Mouse (Mus musculus) left cerebral cortex, adult 18-20 months (tissue): ENCODE measurements around the gene Btg2. TPM values are rescaled to one million over a fixed set of nuclear protein-coding genes. Genes with fewer than 3 reads are reported as not detected.

Source experiments
- DNase-seq, 2 experiments: peaks; one replicate each; pipeline ENCODE4 v3.0.0; 2021 to 2022; ENCODE audit warnings: low spot score in 2 of 2, mixed read lengths in 1 of 2
- long read RNA-seq, 2 experiments: library from polyadenylated mRNA; stranded (forward); transcript quantifications; one replicate each; pipeline ENCODE4 v2.0.0; 2021
- total RNA-seq, 2 experiments: library from RNA; stranded (reverse); gene quantifications; 2 replicates each; pipeline ENCODE4 v1.2.3; 2021

Gene Btg2
- 10 to 100 TPM; 18.7 to 22.2 TPM for total RNA-seq
- long read RNA-seq, experiment 1, transcript Btg2-201 (2 exons, 2,743 nt) = major isoform, 9 of 11 reads
- long read RNA-seq, experiment 1, partial matches to known transcripts = 2 of 11 reads
- long read RNA-seq, experiment 1, other reads (novel, unspliced or antisense) = 0 of 11 reads
- long read RNA-seq, experiment 2, transcript Btg2-201 (2 exons, 2,743 nt) = major isoform, 6 of 8 reads
- long read RNA-seq, experiment 2, partial matches to known transcripts = 0 of 8 reads
- long read RNA-seq, experiment 2, other reads (novel, unspliced or antisense) = 2 of 8 reads

- DNase-seq = peak; percentile 94 to 96
Measured at GRCm38 (mm10) chr1:134078802-134079476, at the start of gene Btg2. Gene Btg2 (minus strand): TSS chr1:134079120.

DNA sequence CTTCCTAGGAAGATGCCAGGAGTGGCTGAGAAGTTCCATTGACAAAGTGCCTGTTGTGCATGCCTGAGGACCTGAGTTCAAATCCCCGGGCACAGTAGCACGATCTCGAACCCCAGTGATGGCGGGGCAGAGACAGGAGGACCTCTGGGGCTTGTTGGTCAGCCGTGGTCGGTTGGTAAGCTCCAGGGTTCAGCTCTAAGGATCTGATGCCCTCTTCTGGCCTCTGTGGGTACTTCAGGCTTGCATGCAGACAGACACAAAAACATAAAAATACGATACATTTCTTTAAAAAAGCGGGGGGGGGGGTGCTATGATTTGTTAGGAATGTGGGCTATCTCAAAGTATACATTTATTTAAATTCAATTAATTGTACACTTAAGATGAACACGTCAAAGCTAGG is 43.3 kb upstream of the Btg2 start:
- DNase-seq = no peak

DNA sequence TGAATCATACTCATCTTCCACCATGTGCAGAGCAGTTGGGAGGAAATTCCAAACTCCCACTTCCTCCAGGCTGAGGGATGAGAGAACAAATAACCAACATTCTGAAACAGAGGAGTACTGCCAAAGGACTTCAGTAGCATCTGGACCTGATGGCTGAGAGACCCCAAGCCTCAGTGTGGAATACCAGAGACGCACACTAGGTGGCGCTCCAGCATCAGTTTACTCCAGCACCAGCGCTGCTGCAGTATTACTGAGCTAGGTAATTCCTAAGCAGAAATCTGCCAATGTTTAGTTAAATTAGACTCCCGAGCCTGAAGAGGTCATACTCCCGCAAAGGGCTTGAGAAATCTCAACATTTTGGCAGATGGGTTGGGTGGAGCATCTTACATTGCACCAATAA is 41.3 kb upstream of the Btg2 start:
- DNase-seq = peak; percentile 83 to 95

DNA sequence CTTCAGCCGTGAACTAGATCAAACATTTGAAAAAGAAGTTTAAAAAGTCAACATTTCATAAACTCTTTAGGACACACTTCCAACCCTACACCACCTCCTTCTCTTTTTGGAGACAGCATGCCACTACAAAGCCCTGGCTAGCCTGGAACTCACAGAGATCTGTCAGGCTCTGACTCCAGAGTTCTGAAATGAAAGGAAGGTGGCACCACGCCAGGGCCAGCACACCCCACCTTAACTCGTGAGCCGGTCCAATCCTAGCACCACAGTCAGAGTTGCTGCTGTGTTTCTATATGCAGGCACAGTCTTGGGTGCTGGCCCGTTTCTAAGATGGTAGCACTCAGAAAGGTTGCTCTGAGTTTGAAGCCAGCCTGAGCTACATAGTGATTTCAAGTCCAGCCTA is 38.2 kb upstream of the Btg2 start:
- DNase-seq = no peak

GRCm38 (mm10) chr1:134115424-134115823 is 36.5 kb upstream of the Btg2 start:
- DNase-seq = peak in 1 of 2 experiments; percentile 30

- no peak for DNase-seq
Measured at GRCm38 (mm10) chr1:134114730-134115129, 35.8 kb upstream of the Btg2 start.

DNA sequence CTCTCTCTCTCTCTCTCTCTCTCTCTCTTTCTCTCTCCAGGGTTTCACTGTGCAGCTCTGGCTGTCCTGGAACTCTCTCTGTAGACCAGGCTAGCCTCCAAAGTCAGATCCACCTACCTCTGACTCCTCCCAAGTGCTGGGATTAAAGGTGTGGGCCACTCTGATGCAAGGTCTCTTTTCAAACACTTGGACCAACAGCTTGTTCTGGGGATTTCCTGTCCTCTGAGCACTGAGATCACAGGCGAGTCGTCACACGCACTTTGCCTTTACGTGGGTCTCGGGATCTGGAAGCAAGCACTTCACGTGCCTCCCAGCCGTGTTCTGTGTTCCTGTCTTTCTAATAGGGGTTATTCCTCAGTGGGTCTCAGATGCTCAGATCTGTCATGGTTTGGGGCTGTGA is 35.1 kb upstream of the Btg2 start:
- DNase-seq = no peak

DNA sequence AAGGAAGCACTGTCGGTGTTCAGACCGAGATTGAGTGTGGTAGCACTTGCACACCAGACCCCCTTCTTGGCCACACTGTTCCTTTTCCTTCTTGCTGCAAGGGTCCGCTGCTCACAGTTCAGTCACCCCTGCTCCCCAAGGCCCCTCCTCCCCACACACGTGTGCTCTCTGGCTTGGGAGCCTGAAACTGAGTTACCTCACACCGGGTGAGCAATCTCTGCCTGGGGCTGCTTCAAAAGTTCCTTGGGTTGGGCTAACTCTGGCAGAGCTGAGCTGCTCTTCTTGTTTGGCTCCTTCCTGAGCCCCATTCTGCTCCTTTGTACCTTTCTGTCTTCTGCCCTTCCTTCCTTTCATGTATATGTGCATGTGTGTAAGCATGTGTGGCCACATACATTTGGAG is 34.6 kb upstream of the Btg2 start:
- no peak for DNase-seq

DNA sequence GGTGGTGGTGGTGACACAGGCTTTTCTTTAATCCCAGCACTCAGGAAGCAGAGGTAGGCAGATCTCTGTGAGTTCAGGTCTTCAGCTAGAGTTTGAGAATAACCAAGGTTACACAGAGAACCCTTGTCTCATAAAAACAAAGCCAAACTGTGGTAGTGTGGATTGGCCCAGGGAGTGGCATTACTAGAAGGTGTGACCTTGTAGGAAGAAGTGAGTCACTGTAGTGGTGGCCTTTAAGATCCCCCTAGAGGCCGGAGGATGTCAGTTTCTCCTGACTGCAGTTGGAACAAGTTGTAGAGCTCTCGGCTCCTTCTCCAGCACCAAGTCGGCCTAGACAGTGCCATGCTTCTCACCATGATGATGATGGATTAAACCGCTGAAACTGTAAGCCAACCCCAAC is 32.1 kb upstream of the Btg2 start, which contains the start of gene Chit1:
Gene Chit1, plus strand, starts transcription at position 264 of the 400 bp plus-strand sequence.
- no peak for DNase-seq

GRCm38 (mm10) chr1:134110449-134110848 is 31.5 kb upstream of the Btg2 start:
- DNase-seq = no peak

- no peak for DNase-seq
Measured at GRCm38 (mm10) chr1:134110015-134110414, 31.1 kb upstream of the Btg2 start.

- no peak for DNase-seq
Measured at GRCm38 (mm10) chr1:134107777-134108176, 28.9 kb upstream of the Btg2 start.

- peak; percentile 63 to 69 for DNase-seq
Measured at GRCm38 (mm10) chr1:134106719-134107118, 27.8 kb upstream of the Btg2 start.

DNA sequence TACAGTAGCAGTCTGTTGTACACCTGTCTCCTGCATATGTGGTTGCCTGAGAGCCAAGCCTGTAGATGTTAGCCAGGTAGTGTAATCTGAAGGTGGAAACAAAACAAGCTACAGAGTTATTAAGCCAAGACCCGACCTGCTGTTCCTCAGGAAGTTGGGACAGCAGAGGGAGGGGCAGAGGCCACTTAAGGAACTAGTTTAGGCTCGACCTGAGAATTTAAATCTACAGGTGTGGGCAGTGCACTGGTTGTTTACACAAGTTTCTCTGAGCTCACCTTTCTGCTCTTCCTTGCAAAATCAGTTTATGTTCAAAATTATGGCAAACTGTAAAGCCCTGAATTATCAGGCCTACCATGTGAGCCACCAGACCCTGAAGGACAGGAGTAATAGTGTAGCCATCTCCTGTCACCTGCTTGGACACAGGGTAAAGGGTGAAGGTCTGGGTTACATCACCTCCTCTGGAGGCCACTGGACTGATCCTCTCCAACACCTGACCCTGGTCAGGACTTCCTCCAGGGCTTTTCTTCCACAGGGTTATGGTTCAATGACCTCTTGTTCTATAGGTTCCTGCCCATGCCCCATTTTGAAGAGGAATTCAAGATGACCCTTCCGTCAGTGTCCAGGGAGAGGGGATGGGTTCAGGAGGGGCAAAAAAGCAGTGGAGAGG is 27.0 kb upstream of the Btg2 start:
- no peak for DNase-seq

- DNase-seq = no peak
Measured at GRCm38 (mm10) chr1:134105043-134105763, 26.3 kb upstream of the Btg2 start.

GRCm38 (mm10) chr1:134103861-134104260 is 24.9 kb upstream of the Btg2 start:
- no peak for DNase-seq

DNA sequence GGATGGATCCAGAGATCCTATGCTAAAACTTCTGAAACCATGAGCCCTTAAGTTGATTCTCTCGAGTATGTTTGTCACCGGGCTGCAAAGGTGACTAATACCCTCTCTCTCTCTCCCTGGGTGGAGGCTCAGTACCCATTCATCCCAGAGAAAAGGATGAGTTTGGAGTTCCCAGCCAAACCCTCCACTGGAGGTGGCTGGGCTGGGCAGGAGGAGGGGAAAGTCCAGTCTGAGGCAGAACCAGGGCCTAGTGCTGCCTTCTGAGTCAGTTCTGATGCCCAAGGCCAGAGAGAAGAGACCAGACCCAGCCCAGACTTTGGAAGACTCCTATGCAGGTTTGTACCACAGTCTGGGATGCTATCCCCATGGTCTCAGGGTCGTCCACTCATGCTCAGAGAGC is 22.7 kb upstream of the Btg2 start:
- DNase-seq = no peak

DNA sequence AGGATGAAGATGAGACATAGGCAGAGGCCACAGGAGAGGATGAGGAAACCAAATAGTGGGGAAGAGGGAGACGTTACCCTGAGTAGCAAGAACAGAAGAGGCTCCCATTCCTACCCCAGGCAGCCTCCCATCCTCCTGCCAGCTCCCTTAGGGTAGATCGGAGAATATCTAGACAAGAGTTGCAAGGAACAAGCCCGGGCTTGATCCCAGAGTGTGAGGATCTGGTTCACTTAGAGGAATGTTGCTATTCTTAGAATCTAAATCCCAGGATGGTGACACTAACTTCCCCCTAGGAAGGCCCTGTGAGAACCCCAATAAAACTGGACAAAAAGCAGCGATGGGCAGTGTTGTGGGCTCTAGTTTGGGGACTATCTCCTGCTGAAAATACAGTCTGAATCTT is 22.0 kb upstream of the Btg2 start:
- no peak for DNase-seq

DNA sequence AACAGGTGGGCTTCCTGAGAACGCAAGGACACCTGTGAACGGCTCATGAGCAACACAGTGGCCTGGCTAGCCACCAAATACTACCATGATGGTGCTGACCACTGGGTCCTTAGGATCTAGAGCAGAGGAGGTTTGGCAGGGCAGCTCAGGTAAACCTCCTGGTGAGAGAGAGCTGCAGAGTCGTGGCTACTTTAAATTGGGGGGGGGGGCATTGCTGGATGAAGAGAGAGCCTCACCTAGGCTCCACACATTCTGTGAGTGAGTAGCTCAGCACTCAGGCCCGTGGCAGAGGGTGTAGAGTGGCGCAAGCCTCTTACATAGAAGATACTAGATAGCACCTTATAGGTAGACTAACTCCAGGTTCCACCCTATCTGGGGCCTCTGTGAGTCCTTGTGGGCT is 21.5 kb upstream of the Btg2 start:
- no peak for DNase-seq

DNA sequence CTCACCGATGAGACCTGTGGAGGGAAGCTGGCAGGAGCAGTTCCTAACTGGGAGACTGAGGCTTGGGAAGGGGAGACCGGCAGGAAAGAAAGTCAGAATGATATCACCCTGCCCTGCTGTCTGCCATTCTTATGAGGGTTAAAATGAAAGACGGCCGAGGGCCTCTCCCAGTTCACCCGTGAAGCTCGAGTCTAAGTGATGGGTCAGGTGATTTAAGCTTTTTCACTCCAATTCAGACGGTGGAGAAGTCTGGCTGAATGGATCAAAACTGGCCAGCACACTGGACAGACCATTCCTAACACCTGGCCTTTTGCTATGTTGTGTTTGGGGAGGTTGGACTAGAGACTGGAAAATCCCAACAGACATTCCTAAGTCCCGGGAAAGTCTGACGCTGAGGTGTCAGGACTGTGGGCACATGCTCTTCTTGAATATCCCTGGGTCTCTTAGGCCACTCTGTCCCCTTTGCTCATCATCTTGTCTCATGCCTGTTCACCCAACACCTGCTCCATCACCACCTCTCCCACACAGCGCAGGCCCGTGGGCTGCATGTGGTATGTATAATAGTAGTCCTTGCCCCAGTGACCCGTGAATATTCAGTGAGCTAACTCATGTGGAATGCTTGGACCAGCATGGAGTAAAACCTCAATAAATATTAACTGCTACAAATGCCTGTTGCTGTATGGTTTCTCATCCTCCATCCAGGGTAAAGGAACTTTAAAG is 20.8 kb upstream of the Btg2 start:
- no peak for DNase-seq
